Mouse (Mus musculus): ENCODE measurements around the gene Slc37a1.
A peak's percentile ranks its signal among the peaks of the same experiment; 100 is the strongest.
"Not testable (repeated sequence)": the region's sequence is repeated elsewhere in the genome, so short reads cannot be mapped to it uniquely, and the experiment has no call there.

The Slc37a1 gene

DNA sequence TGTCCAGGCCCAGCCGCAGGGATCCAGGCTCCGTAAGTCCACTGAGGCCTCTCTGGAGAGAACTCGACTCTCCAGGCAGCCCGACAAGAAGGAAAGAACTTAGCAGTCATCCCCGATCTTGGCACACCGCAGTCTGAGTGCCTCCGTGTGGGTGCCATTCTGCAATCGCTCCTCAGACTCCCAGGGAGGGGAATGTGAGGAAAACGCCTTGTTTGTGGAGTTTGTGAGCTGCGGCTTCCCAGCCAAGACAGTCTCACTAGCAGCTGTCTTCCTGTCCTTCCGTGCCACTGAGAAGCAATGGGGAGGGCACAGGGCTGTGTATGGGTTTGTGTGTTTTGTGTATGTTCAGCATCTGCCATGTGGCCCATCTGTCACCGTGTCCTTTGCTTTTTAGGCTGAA lies 62.8 kb downstream of the Slc37a1 start:
- DNase-seq (ENCODE audit: low spot score in 2 of 2) = peak; percentile 60 to 71

DNA sequence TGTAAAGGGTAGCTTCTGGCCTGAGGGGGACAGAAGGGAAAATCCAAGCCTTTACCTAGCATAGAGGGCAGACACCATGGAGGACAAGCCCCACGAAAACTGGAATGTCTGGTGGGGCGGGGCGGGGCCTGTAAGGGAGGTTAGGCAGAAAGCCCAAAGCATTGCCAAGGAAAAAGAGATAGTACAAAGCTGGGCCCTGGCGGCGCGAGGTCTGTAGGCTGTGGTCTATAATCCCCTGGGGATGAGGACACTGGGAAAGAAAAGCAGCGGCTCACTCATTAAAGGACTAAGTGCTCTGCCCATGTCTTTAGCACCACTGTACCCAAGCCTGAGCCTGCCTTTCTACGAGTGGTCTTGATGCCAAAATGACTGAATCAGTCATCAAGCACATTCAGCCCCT lies 65.4 kb downstream of the Slc37a1 start:
- no peak for DNase-seq (ENCODE audit: low spot score in 2 of 2)

DNA sequence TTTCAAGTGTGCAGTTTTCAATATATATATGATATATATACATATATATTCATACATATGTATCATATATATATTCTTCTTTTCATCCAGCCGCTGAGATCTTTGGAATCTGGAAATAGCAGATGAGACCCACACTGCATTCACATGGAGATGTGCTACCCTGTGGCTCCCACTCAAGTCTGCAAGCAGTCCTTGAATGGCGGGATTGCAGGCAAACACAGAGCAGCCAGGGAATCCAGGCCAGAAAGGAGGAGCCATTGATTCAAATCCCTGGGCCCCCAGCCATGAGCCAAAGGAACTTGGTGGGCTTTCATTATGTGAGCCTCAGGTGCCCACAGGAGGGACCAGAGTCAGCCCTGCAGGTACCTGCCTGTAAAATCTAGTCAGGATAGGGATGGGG lies 66.7 kb downstream of the Slc37a1 start:
- DNase-seq (ENCODE audit: low spot score in 2 of 2) = peak; percentile 61 to 70

DNA sequence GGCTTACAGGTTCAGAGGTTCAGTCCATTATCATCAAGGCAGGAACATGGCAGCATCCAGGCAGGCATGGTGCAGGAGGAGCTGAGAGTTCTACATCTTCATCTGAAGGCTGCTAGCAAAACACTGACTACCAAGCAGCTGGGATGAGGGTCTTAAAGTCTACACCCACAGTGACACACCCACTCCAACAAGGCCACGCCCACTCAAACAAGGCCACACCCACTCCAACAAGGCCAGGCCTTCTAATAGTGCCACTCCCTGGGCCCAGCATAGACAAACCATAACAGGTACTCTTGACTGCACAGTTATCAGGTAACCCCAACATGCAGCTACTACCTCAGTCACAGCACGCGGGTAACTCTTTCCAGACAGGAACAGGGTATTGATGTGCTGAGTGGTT lies 68.1 kb downstream of the Slc37a1 start:
- not testable (repeated sequence) for DNase-seq (ENCODE audit: low spot score in 2 of 2)

DNA sequence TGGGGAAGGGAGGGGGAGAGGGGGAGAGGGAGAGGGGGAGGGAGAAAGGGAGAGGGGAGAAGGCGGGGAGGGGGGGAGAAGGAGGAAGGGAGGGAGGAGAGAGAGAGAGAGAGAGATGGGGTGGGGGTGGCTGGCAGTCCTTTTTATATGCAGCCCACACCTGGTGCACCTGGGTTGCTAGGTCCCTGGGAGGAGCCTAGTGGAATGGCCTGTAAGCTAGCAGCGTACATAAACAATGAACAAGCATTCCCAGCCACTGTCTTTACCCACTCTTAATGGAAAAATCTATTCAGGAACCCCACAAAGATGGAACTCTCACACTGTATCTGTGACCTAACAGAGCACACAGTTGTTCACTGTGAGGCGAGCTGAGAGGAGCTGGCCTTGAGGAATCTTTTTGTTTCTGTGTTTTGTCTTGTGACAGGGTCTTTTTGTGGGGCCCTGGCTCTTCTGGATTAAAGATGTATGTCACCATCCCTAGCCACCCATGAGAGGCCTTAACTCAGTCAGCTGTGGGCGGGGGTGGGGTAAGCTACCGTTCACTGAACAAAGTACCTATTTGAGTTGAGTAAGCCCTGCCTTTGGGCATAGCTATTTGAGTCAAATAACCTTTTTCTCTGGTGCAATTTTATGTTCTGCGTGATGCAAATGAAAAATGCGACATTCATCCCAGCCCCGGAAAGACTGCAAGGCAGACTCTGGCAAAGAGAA lies 69.4 kb downstream of the Slc37a1 start:
- no peak for DNase-seq (ENCODE audit: low spot score in 2 of 2)

DNA sequence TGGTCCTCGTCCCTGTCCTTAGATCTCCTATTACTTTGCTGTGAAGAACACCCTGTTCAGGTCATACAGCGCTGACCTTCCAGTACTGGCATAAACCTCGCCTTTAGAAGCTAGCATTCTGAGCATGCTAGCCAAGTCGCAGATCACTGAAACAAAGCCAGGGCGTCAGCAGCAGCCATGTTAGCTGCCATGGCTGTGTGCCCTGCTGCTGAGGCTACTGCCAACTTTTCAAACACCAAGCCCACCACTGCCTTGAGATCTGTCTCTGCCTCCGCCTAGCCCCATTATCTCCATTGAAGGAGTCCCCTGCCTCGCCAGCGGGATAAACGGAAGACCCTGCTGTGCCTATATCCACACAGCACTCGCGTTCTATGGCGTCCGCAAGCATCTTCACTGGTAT lies 74.0 kb downstream of the Slc37a1 start:
- peak; percentile 69 to 76 for DNase-seq (ENCODE audit: low spot score in 2 of 2)

DNA sequence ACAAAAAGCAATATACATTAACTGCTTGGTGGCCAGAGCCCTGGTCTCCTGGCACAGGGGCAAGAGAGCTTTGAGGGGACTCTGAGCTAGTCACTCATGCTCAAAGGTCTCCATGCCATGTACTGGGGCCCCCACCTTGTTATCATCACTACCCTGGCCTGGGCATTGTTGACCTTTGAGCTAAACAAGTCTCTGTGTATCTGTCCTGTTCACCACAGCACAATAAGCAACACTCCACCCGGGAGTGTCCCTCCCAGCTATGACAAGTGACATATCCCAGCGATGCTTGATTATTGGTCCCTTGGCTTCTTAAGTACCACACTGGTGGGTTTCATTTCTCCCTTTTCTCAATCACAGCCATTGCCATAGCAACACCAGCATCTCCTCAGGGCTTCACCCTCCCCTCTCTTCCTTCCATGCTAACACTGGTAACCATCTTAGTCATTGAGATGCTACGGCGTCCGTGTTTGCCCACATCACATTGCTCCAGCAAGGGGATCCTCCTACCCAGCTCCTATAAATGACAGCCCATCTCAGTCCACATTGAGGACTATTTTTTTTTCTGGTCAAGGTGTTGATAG lies 79.1 kb downstream of the Slc37a1 start:
- peak in 1 of 2 experiments; percentile 69 for DNase-seq (ENCODE audit: low spot score in 2 of 2)

DNA sequence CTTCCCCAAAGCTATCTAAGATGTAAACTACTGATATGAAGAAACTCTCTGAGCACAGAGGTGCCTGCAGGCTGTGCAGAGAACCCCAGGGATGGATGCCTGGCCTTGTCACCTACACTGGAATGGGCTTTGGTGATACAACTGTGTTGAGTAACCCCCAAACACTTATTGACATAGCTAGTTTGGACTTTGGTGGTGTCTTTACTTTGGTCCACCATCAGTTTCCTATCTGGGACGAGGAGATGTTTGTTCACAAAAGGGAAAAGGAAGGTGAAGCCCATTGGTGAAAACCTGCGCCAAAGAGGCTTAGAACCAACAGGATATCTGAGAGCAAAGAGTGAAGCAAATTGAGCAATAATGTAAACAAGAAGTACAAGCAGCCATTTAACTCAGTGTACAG lies 83.6 kb downstream of the Slc37a1 start:
- DNase-seq (ENCODE audit: low spot score in 2 of 2) = no peak

DNA sequence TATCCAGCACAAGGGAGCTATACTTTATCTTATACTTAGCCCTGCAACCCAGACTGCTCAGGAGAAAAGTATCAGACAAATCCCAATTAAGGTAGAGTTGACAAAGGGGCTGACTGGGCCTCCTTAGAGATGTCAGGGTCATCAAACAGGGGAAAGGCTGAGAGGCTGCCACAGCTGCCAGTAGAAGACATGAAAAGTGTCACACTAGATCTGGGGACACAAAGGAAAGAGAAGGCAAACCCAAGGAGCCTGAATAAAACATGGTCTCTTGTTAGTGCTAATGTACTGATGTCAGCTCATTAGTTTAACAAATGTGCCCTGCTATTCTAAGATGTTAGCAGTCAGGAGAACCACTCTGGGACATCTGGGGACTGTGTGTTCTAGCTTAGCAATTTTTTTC lies 84.3 kb downstream of the Slc37a1 start:
- DNase-seq (ENCODE audit: low spot score in 2 of 2) = no peak

DNA sequence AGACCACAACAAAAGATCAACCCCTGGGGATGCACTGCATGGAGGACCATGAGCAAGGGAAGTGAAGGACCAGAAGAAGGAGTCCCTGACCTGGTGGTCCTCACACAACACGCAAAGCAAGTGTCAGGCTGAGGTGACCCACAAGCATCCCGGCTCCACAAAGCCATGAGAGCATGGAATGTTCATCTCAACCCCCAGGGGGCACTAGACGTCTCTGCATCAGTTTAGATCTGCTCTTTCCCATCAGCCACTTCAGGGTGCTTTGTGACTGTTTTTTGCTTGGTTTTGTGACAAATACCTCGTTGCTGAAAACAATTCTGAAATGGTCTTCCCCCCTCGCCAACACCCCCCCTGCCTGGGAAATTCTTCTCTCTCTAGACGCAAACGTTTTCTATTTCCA lies 91.4 kb downstream of the Slc37a1 start:
- peak; percentile 82 to 84 for DNase-seq (ENCODE audit: low spot score in 2 of 2)

DNA sequence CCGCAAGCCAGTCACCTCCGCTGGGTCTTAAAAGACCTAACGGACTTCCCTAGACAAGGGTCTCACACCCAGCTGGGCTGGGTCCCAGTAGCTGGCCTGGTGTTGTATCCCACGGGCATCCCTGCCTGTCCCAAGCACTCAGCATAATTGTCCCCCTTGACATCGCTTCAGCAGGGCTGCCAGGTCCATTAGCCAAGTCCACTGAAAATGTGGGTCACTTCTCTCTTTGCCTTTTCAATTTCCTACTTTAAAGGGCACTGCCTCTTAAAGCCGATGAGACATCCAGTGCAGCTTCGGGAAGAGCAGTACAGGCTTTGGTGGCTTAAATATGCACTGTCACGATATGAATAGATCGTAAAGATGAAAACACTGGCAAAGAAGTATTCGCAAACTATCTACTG lies 91.8 kb downstream of the Slc37a1 start:
- peak; percentile 73 to 76 for DNase-seq (ENCODE audit: low spot score in 2 of 2)

DNA sequence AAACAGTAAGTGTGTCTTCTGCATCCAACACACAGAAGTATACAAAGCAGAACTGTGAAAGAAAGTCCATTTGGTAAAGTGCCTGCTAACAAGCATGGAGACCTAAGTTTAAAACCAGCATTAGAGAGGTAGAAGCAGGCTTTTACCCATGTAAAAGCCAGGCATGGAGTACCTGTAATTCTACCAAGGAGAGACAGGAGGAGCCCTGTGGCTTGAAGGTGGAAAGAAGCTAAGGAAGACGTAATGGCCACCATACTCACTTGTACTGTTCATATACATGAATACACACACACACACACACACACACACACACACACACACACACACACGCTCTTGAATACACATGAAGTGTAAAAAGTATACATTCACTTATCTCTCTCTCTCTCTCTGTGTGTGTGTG lies 92.5 kb downstream of the Slc37a1 start:
- DNase-seq (ENCODE audit: low spot score in 2 of 2) = no peak

DNA sequence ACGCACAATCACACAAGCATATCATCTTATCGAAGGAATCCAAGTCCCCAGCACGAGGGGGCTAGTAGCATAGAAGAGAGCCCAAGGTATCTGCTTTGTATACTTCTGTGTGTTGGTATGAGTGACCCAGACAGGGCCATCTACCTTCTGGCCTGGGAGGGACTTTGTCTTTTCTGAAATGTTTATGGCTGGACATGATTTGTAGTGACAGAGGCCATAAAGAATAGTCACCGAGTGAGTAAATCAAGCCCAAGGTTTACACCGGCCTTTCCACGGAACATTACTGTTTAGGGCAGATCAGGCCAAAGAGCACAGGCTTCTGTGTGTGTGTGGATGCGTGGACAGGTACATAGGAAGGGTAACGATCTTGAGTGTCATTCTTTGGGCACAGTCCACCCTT lies 93.3 kb downstream of the Slc37a1 start:
- DNase-seq (ENCODE audit: low spot score in 2 of 2) = no peak

DNA sequence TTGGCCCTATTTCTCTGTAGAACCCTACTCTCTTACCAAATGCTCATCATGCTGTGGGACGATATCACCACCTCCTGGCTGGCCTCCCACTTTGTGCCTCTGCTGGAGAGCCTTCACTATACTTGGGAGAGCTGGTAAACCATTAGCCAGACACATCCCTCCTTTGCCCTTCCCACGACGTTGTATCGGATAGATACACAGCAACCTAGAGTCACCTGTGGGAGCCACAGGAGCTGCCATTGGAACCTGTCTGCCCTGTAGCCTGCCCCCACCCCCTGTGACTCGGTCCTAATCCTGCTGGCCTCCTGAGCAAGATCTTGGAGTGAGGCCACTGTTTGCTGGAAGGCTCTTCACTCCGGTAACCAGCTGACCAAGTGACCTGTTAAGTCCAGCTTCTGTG lies 96.7 kb downstream of the Slc37a1 start:
- no peak for DNase-seq (ENCODE audit: low spot score in 2 of 2)

DNA sequence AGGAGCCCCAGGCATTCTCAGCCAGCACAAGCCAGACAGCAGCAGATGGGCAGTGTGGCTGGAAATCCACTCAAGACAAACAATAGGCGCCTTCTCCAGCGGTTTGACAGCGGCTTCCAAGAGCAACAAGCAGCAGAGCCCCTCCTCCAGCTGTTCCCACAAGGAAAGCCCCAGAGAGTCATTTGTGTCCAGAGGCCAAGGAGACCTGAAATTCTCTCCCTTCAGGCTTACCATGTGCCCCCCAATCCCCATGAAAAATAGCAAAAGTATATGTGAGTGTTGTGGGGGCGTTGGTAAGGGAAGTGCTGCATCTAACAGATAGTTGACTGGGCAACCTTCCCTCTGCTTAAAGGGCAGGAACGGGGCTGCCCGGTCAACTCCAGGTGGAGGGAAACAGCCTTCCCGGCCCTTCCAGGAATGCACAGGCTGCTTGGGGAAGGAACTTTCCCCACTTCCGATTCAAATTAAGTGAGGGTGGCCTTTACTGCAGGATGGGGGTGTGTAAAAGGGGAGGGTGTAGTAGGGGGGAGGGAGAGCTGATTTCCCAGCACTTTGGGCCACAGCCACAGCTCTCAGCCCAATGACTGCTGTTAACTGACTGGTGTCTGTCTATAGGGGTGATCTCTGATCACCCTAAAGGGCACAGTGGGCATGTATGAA lies 98.5 kb downstream of the Slc37a1 start:
- no peak for DNase-seq (ENCODE audit: low spot score in 2 of 2)

DNA sequence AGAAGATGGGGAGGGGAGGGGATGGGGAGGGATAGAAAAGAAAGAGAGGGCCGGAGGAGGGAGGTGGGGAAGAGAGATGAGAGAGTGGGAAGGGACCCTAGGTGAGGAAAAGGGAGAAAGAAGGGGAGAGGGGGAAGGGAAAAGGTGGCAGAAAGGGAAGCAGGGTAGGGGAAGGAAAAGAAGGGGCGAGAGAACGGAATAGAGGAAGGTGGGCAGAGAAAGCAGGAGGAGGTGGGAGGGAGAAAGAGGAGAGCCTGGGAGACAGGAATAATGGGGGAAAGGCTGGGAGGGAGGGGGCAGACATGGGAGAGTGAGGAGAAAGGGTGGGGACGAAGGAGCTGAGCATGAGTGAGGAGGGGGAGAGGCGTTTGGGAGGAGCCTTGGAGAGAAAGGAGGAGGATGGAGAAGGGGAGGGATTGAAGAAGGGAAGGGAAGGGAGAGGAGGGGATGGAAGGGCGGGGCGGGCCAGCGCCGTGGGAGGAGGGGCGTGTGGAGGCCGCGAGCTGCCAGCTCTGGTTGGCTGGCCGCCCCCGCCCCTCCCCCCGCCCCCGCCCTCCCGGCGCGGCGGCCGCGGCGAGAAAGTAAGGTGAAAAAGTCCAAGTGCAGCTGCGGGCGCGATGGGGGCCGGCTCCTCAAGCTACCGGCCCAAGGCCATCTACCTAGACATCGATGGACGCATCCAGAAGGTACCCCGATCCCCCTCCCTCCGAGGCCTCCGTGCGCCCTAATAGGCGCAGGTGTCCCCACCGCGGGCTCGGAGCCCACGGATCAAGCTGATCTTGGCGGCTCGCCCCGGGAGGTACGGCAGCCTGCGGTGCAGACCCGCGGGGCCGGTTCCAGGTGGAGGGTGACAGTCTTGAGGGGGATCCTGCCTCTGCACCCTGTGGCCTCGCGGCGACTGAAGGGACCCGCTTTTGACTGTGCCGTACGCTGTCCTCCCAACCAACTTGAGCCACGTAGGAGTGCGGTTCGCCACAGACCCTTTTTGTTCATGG lies 99.4 kb downstream of the Slc37a1 start, which contains the start of gene Pde9a:
Gene Pde9a (plus strand): TSS at position 540 of the 995 bp plus-strand sequence.
- DNase-seq (ENCODE audit: low spot score in 2 of 2) = peak; percentile 86 to 87

DNA sequence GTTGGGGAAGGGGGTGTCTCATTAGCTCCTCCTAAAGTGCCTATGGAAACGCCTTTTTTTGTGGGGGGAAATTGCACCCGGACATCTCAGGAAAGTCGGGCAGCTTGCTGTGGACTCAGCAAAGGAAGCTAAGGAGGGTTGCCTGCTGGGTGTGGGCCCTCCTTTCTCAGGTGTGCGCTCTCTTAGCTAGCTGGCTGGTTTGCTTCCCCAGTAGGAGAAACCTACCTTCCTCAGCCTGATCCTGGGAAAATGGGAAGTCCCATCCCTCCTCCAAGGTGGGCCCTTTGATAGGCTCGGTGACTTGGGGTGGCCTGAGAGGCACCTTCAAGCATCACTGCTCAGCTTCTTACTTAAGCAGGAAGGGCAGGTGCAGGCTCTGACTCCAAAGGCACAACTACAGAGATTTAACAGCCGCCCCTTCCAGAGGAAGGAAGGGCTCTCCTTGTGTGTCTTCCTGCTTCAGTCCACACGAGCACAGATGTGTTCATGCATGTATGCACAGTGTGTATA lies 100.2 kb downstream of the Slc37a1 start:
- DNase-seq (ENCODE audit: low spot score in 2 of 2) = no peak

DNA sequence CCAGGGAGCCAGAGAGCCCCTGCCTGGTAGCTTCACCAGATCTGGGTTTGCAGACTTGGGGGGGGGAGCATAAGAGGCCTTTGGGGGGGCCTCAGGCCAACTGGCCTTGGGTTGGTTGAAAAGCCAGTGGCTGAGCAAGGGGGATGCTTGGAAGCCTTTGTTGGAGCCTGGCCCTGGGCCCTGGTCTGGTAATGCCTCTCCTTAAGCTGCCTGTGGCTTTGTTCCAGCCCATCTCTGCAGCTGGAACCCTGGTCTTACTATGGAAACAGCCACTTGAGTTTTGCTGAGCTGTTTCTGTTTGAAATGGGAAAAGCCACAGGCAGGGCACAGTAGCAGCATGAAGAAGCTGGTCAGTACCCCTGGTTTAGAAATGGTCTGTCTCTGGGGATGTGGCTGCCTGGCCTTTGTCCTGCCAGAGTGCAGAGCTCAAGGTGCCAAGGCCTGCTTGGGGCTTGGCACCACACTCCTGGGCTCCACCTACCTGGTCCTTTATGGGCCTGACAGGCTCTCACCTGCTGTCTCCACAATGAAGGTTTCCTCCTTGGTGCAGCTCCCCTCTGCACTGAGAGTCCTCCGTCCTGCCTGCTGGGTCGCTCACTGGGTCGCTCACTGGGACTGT lies 102.9 kb downstream of the Slc37a1 start:
- peak in 1 of 2 experiments; percentile 65 for DNase-seq (ENCODE audit: low spot score in 2 of 2)

DNA sequence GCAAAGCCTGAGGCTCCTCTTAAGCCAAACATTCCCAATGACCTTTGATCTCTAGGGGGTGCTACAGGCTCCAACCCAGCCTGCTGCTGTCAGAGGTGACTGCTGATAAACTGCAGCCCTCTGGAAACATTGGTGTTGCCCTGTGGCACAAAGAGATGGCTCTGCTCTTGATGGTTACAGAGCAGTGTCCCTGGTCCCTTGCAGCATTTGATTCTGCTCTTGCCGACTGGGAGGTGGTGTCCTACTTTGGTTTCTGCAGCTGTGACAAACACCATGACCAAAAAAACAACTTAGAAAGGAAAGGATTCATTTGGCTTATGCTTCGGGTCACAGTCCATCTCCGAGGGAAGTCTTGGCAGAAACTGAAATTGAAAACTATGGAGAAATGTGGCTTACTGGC lies 104.9 kb downstream of the Slc37a1 start:
- DNase-seq (ENCODE audit: low spot score in 2 of 2) = no peak

DNA sequence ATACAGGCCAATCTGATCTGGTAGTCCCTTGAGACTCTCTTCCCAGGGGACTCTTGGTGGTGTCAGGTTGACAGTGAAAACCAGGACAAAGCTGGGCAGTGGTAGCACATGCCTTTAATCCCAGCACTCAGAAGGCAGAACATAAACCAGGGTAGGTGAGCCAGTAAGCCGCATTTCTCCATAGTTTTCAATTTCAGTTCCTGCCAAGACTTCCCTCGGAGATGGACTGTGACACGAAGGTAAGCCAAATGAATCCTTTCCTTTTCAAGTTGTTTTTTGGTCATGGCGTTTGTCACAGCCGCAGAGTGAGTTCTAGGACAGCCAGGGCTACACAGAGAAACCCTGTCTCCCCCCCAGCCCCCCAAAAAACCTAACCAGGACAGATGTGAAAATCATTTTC lies 105.4 kb downstream of the Slc37a1 start:
- DNase-seq (ENCODE audit: low spot score in 2 of 2) = no peak

DNA sequence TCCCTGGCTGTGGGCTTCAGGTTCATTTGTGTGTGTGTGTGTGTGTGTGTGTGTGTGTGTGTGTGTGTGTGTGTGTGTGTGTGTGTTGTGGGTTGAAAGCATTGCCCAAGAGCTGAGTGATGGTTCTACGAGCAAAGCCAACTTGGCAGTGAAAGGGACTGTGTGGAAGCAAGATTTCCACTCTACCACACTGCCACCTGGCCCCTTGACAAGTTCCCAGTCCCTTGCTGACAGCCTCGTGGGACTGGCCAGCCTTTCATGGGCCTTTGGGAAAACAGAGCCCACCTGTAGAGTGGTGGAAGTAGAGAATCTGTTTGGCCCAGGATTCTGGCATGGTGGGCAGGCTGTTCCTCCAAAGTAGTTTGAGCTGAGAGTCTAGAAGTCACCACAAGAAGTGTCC lies 107.2 kb downstream of the Slc37a1 start:
- no peak for DNase-seq (ENCODE audit: low spot score in 2 of 2)

All from right cerebral cortex, postnatal 10 days (tissue).